Mouse (Mus musculus) liver, adult 2 months (tissue): Measurements from ENCODE around the gene Rnf135.

Source experiments
- CTCF ChIP-seq: fragments of 200-500 bp; IDR thresholded peaks from 2 replicates; pipeline ENCODE4 v1.5.1; 2011; ENCODE audit warnings: low read depth, low read length, control low read depth
- POLR2A ChIP-seq: fragments of 200-500 bp; IDR thresholded peaks from 2 replicates; pipeline ENCODE4 v1.6.1; 2011; ENCODE audit warnings: low read length, control low read depth; ENCODE audit not compliant: insufficient read depth; ENCODE audit errors: extremely low read depth

GRCm38 (mm10) chr11:80159018-80159417 is 24.6 kb upstream of the Rnf135 start:
- no peak for TF ChIP-seq CTCF
- no peak for TF ChIP-seq POLR2A
